Mouse (Mus musculus): Measurements from ENCODE around the gene Lix1.
"Not testable (repeated sequence)": the region's sequence is repeated elsewhere in the genome, so short reads cannot be mapped to it uniquely, and the experiment has no call there.

The Lix1 gene

DNA sequence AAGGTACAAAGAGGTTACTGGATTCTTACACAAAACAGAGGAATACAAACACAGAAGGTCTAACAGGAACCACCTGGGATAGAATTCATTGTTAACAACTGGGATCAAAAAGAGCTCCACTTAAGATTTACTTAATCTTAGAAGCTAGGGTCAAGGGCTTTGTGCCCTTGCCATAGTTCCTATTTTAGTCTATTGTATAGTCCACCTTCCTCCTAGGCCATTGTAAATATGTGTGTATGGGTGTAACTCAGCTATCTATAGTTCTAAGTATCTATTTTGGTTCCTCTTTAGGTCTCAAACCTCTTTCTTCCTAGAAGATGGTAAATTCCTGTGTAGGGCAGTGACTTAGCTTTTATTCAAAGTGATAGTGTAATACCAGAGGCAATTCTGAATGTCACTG, 93.8 kb downstream of the Lix1 start:
- DNase-seq (ENCODE audit: low read depth, low spot score): not testable (repeated sequence)

DNA sequence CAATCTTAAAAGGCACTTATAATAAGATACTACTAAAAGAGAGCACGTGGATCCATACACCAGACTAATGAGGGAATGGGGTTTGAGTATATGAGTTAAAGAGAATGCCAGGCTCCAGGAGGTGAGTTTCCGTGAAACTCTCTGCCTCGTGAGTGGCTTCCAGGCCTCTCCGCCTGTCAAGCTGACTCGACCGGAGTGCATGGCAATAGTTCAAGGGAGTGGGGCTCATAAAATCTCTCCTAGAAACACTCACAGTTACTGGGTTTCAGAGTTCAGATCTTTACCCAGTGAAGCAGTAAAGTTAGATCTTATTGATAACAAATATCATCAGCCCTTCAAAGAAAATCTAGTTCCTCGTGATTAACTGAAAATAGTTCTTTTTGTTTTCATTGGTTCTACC, 94.3 kb downstream of the Lix1 start:
- no peak for DNase-seq (ENCODE audit: low read depth, low spot score)

DNA sequence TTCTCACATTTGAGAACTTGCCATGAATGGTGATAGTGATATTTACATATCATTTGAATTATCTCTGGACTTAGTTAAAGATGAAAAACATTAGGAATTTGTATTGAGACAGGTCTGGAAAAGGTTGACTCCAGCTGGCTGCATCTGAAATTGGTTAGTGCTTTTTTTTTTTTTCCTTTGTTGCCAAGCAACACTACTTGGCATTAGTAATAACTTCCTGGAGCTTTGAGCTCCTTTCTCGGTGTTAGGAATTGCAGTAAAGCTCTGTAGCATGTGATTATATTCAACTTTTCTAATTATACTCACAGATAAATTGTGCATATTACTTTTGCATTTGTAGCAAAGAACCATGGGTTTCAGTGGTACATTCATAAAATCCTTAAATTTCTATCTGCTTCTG, 96.4 kb downstream of the Lix1 start:
- DNase-seq (ENCODE audit: low read depth, low spot score): no peak

DNA sequence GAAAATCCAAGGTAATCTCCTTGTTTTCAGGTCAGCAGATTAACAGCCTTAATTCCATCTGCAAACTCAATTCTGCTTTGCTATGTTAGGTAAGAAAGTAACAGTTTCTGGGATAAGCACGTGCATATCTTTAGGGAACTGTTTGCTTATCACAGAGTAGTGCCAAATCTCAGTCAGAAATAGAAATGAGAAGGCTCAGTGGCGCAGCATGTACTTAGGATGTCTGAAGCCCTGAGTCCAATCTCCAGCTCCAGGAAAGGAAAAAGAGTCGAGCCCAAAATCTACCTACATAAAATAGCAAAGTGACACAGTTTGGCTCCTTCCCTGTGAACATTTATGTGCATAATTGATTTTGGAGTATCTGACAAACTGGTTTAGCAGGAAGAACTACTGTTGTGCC, 96.8 kb downstream of the Lix1 start:
- DNase-seq (ENCODE audit: low read depth, low spot score): no peak

DNA sequence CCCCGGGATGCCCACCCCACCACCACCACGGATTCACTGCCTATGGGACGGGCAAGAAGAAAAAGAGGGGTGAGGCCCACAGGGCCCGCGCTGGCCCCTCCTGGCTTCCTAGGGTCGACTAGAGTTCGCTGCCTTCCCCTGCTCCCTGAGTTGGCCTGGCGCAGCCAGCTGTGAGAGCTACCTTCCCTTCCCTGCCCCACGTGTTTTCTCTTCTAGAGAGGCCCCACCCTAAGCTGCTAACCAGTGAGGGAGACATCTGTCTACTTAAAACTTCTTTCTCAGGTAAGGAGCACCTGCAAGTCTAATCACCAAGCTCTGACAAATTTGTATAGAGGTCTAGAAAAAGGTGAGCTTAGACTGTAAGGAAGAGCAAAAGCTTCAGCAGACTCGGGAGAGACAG, 104.2 kb downstream of the Lix1 start:
- DNase-seq (ENCODE audit: low read depth, low spot score): no peak
